Mouse (Mus musculus): ENCODE results near the gene Tmem239. TPM values are rescaled to one million over a fixed set of nuclear protein-coding genes. Genes with fewer than 3 reads are reported as not detected.

Gene Tmem239
- polyA plus RNA-seq, 1 experiment from 2014 or later: not detected

DNA sequence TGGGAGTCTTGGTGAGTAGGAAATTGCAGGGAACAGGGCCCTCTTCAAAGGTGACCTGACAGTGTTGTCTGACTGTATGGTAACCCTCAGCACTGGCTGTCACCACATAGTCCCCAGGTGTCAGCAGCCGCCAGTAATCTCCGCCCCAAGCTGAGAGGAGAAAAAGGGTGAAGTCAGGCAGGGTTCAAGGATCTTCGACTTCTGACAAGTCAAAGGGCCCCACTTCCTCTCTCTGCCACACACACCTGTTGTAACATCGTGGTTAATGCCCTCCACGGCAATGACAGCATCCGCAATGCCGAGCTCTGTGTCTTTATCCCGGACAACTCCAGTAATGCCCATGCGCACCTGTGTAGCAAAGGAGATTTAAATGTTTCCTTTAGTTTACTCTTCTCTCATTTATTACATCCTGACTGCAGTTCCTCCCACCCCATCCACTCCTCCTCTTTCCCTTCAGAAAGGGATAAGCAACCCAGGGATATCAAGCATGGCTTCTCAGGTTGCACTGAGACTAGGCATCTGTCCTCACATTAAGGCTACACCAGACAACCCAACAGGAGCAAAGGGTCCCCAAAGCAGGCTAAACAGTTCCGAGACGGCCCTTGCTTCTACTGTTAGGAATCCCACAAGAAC lies 15.2 kb upstream of the Tmem239 start:
- ATAC-seq (replicated peaks): no peak
- Histone ChIP-seq H3K9me3 (no peaks in the 10 kb centered on the region), H3K9ac (replicated peaks) (no peak overlapping the region), H3K36me3 (no peaks in the 10 kb centered on the region), H3K27ac (replicated peaks) (no peak overlapping the region), H3K4me3 (no peak overlapping the region), H3K4me1 (no peaks in the 10 kb centered on the region), H3K27me3 (no peaks in the 10 kb centered on the region), H3K4me2 (replicated peaks) (no peak overlapping the region)
- WGBS: 85% methylated on average over 11 of the region's 11 CpGs

DNA sequence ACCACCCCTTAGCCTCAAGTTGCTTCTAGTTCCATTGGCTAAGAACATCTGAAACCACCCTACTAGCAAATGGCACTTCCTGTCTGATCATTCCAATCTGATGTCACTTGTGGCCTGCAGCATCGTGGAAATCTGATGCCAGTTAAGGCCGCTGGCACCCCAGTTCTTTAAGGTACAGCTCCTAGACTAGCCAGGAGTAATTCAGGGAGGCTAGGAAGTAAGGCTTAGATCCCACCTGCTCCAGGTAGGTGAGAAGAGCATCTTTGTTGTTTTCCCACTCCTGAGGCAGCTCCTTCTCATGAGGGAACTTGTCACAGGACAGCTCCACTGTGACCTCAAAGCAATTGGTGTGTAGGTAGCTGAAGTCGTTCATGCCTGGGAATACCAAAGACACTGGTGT lies 13.4 kb upstream of the Tmem239 start:
- 92% methylated on average over 3 of the region's 3 CpGs for WGBS
- no peak overlapping the region for H3K4me2 ChIP-seq (replicated peaks)
- no peak for ATAC-seq (replicated peaks)
- H3K4me3 ChIP-seq: no peak overlapping the region
- no peaks in the 10 kb centered on the region for H3K9me3 ChIP-seq
- H3K4me1 ChIP-seq: peaks cover 13% of the 10 kb centered on the region
- no peak overlapping the region for H3K27ac ChIP-seq (replicated peaks)
- H3K9ac ChIP-seq (replicated peaks): no peak overlapping the region
- no peaks in the 10 kb centered on the region for H3K36me3 ChIP-seq
- no peaks in the 10 kb centered on the region for H3K27me3 ChIP-seq

DNA sequence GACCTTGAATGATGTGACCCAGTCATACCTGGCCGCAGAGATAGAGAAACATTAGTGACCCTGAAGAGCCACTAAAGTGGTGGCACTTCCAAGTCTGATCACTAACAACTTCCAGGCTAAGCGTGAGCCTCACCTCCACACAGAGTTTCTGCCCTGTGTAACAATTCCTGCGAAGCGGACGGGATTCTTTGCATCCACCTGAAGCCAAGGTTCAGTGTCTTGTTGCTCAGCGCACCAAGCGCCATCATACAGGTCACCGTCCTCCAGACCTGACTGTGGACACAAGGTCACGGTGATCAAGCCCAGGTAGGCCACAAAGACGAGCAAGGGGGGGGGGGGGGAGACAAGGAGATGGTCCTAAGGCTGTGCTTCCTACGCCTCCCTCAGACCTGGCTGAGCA lies 10.6 kb upstream of the Tmem239 start:
- Histone ChIP-seq H3K27me3 (no peaks in the 10 kb centered on the region; the same call in 1 of the 2 replicates), H3K36me3 (no peaks in the 10 kb centered on the region), H3K9me3 (no peaks in the 10 kb centered on the region), H3K4me1 (peaks cover 15% of the 10 kb centered on the region), H3K4me2 (replicated peaks) (no peak overlapping the region), H3K27ac (replicated peaks) (no peak overlapping the region), H3K4me3 (no peak overlapping the region), H3K9ac (replicated peaks) (no peak overlapping the region)
- no peak for ATAC-seq (replicated peaks)
- WGBS: 91% methylated on average over 11 of the region's 11 CpGs

DNA sequence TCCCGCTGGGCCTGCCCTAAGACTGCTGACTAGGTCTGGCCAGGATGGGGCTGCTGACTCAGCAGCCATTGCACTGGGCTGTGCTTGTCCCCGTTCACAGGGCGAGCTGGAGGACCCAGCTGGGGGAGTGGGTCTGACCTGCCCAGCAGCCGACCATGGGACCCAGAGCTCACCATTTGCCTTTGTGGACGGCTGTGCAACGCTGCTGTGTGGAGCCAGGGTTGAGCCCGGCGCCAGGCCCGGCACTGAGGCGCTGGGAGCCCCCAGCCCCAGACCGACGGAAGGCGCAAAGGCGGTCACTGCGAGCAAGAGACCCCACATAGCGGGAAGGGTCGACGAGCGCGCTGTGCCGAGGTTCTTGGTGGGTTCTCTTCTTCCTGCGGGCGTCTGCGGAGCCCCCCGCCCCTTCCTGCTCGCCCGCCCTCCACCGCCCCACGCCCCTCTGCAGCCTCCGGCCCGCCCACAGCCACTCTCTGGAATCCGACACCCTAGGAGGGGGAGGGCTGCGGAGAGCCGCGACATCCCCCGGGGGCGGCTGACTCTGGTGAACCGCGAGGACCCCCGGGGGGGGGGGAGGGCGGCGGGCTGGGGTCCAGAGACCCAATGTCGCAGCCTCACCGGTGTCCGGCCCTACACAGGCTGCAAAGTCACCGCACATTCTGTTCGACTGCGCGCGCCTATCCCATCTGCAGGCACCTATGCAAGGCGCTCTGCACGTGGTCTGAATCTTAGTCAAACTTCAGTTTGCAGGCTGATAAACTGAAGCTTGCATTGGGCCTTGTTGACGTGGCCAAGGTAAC lies 8.9 kb upstream of the Tmem239 start, which contains the start of gene Cpxm1:
TSS of gene Cpxm1 (minus strand) at position 389 of the 800 bp plus-strand sequence.
- Histone ChIP-seq H3K9ac (replicated peaks) (peak within 1 kb of the TSS; percentile 65), H3K9me3 (no peaks in the 10 kb centered on the region), H3K4me2 (replicated peaks) (peak within 1 kb of the TSS; percentile 97), H3K27ac (replicated peaks) (no peak within 1 kb of the TSS), H3K27me3 (no peaks in the 10 kb centered on the region; the same call in 1 of the 2 replicates), H3K4me3 (peak within 1 kb of the TSS; percentile 49), H3K4me1 (peaks cover 15% of the 10 kb centered on the region), H3K36me3 (no peaks in the 10 kb centered on the region)
- peak; percentile 84 for ATAC-seq (replicated peaks)
- WGBS: 2% methylated on average over 47 of the region's 53 CpGs

DNA sequence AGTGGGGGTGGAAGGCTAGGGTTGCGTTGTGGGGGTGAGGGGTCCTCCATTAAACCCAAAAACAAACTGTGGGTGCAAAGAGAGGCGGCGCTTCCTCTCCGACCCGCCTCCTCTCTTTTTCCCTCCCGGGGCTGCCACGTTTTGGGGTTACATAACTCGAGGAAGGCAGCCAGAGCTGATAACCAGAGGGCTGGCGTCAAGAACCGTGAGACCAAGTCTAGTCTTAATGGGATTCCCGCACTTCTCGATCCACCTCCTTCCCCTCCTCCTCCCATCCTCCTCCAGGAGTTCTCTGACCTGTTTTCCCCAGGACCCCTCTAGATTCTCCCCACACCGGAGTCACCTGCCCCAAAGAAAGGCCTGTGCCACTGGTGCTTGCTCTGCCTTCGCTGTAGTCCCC lies 8.2 kb upstream of the Tmem239 start:
- Histone ChIP-seq H3K4me2 (replicated peaks) (peak overlapping the region; percentile 97), H3K36me3 (no peaks in the 10 kb centered on the region), H3K9ac (replicated peaks) (peak overlapping the region; percentile 65; the same call in 1 of the 2 replicates), H3K27me3 (no peaks in the 10 kb centered on the region; the same call in 1 of the 2 replicates), H3K27ac (replicated peaks) (no peak overlapping the region), H3K4me3 (peak overlapping the region; percentile 49), H3K9me3 (no peaks in the 10 kb centered on the region), H3K4me1 (peaks cover 15% of the 10 kb centered on the region)
- WGBS: 15% methylated on average over 14 of the region's 14 CpGs
- ATAC-seq (replicated peaks): no peak

DNA sequence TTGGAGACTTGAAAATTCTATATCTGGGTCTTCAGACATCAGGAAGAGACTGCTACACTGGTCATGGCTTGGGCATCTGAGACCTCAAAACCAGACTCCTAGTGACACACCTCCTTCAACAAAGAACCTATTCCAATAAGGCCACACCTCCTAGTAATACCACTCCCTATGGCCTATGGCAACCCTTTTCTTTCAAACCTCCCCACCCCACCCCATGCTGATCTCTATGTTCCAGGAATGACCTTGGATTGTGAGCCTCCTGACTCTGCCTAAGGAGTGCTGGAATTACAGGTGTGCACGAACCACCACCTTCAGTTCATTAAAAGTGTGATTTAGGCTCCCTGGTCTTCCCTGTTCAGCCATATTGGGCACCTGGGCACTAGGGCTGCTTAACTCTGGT lies 6.2 kb upstream of the Tmem239 start:
- Histone ChIP-seq H3K27ac (replicated peaks) (no peak overlapping the region), H3K4me3 (no peak overlapping the region), H3K4me1 (peaks cover 15% of the 10 kb centered on the region), H3K9ac (replicated peaks) (no peak overlapping the region), H3K4me2 (replicated peaks) (no peak overlapping the region), H3K9me3 (no peaks in the 10 kb centered on the region), H3K27me3 (no peaks in the 10 kb centered on the region; the same call in 1 of the 2 replicates), H3K36me3 (no peaks in the 10 kb centered on the region)
- WGBS: 97% methylated on average over 1 of the region's 1 CpGs
- no peak for ATAC-seq (replicated peaks)

DNA sequence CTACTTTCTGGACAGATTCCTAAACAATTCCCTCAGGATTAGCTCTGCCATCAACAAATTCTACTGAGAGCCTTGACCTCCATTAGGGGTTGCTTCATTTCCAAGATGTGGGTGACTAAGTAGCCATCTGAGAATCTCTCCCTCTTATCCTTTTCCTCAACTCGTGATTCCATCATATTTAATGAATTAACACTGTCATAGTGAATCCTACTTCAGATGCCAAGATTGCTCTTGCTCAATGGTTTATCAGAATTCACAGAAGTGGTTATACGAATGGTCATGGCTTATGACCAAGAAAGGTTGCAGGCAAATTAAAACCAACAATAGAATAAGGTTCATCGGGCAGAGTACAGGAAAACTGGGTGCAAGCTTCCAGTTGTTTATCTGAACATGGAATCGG lies 4.4 kb upstream of the Tmem239 start:
- H3K27ac ChIP-seq (replicated peaks): no peak overlapping the region
- H3K36me3 ChIP-seq: no peaks in the 10 kb centered on the region
- no peak for ATAC-seq (replicated peaks)
- no peak overlapping the region for H3K4me2 ChIP-seq (replicated peaks)
- 84% methylated on average over 4 of the region's 4 CpGs for WGBS
- H3K4me1 ChIP-seq: peaks cover 11% of the 10 kb centered on the region
- no peaks in the 10 kb centered on the region for H3K9me3 ChIP-seq
- H3K9ac ChIP-seq (replicated peaks): no peak overlapping the region
- no peaks in the 10 kb centered on the region; the same call in 1 of the 2 replicates for H3K27me3 ChIP-seq
- H3K4me3 ChIP-seq: no peak overlapping the region

DNA sequence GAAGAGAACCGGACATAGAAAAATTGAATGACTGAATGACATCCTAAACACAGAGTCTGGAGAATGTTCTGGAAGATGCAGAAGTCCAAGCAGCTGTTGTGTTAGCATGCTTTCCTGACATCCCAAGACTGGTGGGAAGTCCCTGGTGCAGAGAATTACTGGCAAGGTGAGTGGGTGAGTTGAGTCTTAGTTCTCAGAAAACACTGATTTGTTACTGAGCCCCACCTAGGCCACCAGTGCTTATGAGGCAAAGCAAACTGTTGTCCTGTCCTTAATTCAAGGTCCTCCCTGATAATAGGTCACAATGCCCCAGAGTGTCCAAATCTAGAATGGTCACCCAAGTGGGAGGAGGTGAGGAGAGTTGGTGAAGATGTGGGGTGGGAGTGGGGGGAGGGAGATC lies 1.3 kb upstream of the Tmem239 start, which contains the start of the genes Gm28372 and 1700020A23Rik:
TSS of gene Gm28372 (plus strand) at position 301 of the 400 bp plus-strand sequence.
TSS of gene 1700020A23Rik (plus strand) at position 321 of the 400 bp plus-strand sequence.
- no peak within 1 kb of the TSS for H3K27ac ChIP-seq (replicated peaks)
- 93% methylated on average over 1 of the region's 1 CpGs for WGBS
- H3K9me3 ChIP-seq: no peaks in the 10 kb centered on the region
- no peak within 1 kb of the TSS for H3K4me3 ChIP-seq
- no peaks in the 10 kb centered on the region; the same call in 1 of the 2 replicates for H3K4me1 ChIP-seq
- no peak for ATAC-seq (replicated peaks)
- H3K4me2 ChIP-seq (replicated peaks): no peak within 1 kb of the TSS
- H3K36me3 ChIP-seq: no peaks in the 10 kb centered on the region
- no peaks in the 10 kb centered on the region for H3K27me3 ChIP-seq
- no peak within 1 kb of the TSS for H3K9ac ChIP-seq (replicated peaks)

DNA sequence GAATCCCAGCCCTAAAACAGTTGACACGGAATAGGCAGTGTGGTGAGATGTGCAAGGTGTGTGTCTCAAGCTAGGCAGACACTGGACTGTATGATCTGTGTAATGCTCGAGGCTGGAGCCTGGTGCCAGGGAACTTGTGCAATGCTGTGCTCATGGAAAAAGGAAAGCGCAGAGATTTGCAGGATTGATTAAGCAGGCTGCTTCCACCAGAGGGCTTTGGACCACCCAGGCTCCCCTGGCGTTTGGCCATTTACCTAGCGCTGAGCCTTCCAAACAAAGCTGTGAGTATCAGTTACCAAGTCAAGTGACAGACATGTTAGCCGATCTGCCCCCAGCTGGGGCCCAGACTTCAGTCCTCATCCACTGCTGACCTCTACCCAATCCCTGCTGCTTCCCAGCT lies 1.9 kb downstream of the Tmem239 start:
- Histone ChIP-seq H3K36me3 (no peaks in the 10 kb centered on the region), H3K9ac (replicated peaks) (no peak overlapping the region), H3K4me1 (peaks cover 4% of the 10 kb centered on the region; the same call in 1 of the 2 replicates), H3K4me2 (replicated peaks) (no peak overlapping the region), H3K4me3 (no peak overlapping the region), H3K9me3 (no peaks in the 10 kb centered on the region), H3K27ac (replicated peaks) (no peak overlapping the region), H3K27me3 (no peaks in the 10 kb centered on the region)
- 13% methylated on average over 6 of the region's 6 CpGs for WGBS
- ATAC-seq (replicated peaks): 0 out of 2 replicates have a peak, but pooled peaks have one; percentile 49

DNA sequence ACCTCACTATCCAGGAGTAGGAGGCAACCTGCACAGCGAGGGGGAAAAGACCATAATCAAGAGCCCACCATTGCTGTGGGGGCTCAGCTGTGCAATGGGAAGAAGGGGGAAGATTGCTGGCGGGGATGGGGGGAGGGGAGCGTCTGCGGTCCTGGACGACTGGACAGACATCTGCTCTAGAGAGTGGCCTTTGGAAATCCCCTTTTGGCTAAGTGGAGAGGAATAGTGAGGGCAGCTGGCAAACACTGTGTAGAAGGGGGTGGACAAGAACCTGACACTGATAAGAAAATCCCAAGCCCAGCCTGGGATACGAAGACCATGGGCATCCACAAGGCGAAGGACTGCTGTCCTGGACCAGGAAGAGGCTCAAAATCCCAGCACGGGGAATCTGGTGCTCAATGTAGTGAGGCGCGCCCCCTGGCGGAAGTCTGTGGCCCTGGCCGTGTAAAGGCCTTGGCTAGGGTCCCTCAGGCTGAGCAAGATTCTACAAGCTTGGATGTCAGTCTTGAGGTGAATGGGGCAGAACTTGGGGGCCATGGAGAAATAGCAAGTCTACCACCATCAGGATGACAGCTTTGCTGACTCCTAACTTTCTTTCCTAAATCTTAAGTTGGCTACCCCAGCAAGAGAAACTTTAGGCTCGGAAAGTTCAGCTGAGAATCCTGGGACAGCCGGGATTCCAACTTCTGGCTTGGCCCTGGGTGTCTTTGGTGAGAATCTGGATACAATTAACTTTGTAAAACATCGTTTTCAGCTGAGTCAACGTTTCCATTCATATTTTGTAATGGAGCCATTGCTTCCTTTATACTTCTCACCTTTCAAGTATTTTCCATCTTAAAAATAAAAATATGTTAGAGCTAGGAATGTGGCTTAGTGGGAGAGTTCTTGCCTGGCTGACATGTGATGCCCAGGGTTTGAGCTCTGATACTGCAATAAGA lies 5.5 kb downstream of the Tmem239 start:
- WGBS: 35% methylated on average over 16 of the region's 16 CpGs
- Histone ChIP-seq H3K36me3 (no peaks in the 10 kb centered on the region), H3K4me3 (no peak overlapping the region), H3K9ac (replicated peaks) (no peak overlapping the region), H3K27me3 (no peaks in the 10 kb centered on the region), H3K27ac (replicated peaks) (no peak overlapping the region), H3K9me3 (no peaks in the 10 kb centered on the region), H3K4me2 (replicated peaks) (no peak overlapping the region), H3K4me1 (peaks cover 4% of the 10 kb centered on the region; the same call in 1 of the 2 replicates)
- ATAC-seq (replicated peaks): peak; percentile 75

DNA sequence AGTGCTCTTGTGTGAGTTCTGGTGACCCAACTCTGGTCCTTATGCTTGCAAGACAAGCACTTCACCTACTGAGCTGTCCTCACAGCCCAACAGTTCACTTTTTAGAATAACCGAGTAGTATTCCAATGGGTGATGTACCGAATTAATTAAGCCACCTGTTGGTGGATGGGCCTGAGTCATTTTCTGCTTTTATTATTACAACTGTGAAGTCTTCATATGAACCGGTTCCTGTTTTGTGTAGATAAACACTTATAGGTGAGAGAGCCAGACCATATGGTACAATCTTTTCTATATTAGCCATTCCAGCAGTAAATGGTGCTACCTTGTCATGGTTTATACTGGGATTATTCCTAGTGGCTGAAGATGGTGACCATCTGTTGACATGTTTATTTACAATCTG lies 6.5 kb downstream of the Tmem239 start:
- Histone ChIP-seq H3K27ac (replicated peaks) (no peak overlapping the region), H3K9me3 (no peaks in the 10 kb centered on the region), H3K36me3 (no peaks in the 10 kb centered on the region), H3K27me3 (no peaks in the 10 kb centered on the region), H3K9ac (replicated peaks) (no peak overlapping the region), H3K4me2 (replicated peaks) (no peak overlapping the region), H3K4me1 (peaks cover 4% of the 10 kb centered on the region; the same call in 1 of the 2 replicates), H3K4me3 (no peak overlapping the region)
- ATAC-seq (replicated peaks): no peak
- 78% methylated on average over 3 of the region's 3 CpGs for WGBS

All from forebrain, embryonic 15.5 days (tissue).